Mouse (Mus musculus): ENCODE data around the gene Bach2.

Gene Bach2

DNA sequence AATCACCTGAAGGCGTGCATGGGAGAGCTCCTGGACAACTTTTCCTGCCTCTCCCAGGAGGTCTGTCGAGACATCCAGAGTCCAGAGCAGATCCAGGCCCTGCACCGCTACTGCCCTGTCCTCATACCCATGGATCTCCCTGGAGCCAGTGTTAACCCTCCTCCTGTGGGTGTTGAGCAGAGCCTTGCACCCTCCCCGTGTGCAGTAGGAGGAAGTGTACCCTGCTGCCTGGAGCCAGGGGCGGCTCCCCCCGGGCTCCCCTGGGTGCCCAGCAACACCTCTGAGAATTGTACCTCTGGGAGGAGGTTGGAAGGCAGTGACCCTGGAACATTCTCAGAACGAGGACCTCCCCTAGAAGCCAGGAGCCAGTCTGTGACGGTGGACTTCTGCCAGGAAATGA is 341.2 kb downstream of the Bach2 start:
- DNase-seq, result no peak

DNA sequence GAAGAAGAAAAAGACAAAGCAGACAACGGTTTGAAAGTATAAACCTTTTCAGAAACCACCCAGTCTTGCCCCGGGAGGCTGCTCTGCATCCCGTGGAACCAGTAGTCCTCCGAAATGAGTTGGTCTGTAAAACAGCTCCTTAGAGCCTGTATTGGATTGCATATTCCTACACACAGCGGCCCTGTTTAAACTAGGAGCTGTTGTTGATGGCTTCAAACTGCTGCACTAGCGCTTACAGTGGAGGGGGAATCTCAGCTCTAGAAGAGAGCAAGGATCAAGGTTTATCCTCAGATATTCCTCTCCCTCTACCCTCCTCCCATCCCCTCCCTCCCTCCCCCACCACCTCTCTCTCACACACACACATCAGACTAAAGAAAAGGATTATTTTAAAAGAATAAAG is 345.6 kb downstream of the Bach2 start:
- DNase-seq, result no peak

DNA sequence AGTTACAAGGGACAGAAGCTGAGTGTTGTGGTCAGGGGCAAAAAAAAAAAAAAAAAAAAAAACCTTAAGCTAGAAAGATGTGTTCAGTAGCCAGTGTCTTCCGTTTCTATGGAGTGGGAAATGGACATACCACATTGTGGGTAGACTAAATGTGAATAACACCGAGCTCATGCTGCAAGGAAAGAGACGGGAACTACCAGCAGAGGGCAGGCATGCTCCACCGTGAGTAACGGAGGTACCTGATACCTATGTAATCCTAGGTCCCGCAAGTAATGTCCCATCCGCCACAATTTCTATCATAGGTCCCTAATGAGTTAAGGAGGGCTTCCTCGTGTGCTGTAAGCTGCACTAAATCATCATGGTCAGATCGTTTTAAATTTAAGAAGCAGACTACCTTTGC is 348.0 kb downstream of the Bach2 start:
- DNase-seq, result peak; percentile 23 to 65

DNA sequence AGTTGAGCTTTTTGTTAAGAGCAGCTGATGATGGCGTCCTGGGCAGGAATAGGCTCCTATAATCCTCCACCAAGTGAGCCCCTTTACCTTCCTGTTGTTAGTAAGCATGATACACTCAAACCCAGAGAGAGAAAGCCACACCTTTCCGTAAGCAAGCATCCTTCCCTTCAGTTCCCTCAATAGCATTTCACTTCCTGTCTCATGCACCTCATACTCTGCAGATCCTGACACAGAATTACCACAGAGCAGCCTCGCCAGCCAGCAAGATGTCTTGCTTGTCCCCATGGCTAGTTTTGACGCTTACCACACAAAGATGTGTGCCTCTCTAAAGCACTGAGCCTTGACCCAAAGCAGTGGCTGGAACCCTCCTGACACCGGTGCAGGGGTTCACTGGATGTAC is 348.9 kb downstream of the Bach2 start:
- no peak for DNase-seq

DNA sequence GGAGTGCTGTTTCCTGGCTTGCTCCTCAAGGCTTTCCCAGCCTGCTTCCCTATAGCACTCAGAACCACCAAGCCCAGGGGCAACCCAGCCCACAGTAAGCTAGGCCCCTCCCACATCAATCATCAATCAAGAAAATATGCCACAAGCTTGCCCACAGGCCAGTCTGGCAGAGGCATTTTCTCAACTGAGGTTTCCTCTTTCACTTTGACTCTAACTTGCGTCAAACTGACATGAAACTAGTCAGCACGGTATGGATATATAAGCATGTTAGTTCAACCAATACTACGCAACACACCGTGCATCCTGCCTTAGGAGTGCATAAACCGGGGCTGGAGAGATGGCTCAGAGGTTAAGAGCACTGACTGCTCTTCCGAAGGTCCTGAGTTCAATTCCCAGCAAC is 349.6 kb downstream of the Bach2 start:
- no peak for DNase-seq

DNA sequence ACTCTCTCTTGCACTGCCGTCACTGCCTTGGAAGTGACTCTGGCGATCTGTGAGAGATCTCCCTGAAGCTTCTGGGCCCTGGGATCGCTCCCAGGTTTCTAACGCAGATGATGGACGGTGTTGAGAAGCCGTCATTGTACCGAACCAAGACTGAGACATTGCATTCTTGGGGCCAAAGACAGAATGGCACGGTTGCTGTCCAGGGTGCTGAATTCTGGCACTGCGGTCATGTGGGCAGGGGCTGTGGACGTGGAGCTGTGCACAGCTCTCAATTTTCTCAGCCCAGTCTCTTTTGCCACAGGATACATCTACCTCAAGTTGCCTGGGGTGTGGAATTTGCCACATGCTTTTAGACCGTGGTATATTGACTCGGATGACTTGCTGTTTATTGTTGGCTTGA is 362.5 kb downstream of the Bach2 start:
- peak in 1 of 2 experiments; percentile 24 for DNase-seq

DNA sequence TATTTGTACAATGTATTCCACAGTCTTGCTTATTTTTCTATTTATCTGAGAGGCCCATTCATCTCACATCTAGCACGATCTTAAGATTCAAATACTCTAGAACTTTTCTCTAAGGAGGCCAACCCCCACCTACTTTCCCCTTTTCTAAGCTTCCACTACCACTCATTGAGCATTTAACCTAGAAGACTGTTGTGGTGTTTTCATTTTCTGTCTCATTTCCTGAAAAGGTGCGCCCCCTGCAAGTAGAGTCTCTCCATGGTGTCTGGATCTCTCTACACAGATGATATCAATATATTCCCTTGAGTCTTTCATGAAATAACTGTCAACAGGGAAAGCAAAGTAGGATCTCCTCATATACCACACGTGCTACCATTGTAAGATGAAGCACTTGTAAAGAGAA is 364.1 kb downstream of the Bach2 start, which contains the start of gene Gja10:
TSS of gene Gja10 (minus strand) at position 101 of the 400 bp plus-strand sequence.
- DNase-seq, result no peak

DNA sequence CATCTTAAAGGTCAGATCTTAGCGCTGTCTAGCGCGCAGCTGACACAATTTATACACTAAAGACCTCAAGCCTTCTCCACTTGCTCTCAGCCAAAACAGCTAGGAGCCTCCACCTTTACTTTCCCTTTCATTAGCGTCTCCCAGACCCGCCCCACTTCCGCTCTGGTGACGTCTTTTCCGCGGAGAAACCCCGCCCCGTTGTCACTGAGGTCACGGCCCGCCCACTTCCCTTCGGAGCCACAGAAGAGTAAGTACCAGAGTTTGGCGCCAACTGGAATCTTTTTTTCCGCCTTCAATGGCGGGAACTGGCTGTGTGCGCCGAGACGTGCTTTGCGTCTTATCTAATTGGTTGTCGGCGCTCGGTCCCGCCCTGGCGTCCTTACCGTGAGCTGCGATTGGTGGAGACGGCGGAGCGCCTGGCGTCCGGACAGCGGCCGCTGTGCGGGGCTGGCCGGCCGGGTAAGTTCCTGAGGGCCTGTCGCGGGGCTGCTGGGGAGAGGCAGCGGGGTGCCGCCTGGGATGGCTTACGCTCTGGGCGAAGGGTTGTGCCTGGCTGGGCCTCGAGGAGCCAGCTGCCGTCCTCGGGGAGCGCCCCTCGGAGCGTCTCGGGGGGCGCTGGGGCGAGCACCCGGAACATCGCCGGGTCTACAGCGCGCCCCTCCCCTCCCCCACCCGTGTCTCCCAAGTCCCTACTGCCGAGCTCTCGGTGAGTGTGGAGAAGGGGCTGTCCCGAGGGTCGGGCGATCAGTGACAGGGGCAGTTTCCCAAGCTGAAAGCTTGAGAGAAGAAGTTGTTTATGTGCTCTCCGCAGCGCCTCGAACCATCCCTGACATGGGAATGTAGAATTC is 376.7 kb downstream of the Bach2 start, which contains the start of gene Casp8ap2:
TSS of gene Casp8ap2 (plus strand) at position 418 of the 848 bp plus-strand sequence.
- DNase-seq, result peak; percentile 100

DNA sequence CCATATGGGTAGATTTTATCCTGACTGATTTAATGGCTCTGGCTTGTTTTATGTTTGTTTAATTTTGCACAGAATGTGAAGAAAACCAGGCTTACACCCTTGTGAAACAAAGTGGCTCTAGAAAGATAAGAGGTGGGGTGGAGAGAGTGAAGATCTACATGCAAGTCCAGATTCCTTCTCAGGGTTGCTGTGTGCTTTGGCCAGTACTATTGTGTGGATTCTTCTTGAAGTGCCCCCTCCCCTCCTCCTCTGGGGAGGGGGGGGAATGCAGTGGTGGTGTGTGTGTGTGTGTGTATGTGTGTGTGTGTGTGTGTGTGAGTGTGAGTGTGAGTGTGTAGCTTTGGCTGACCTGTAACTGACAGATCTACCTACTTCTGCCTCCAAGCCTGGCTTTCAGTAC is 383.0 kb downstream of the Bach2 start:
- no peak for DNase-seq
